Mouse (Mus musculus): ENCODE results near the gene Gm18596.
"Not testable (repeated sequence)": the region's sequence is repeated elsewhere in the genome, so short reads cannot be mapped to it uniquely, and the experiment has no call there.

Gm18596 gene

GRCm38 (mm10) chr10:77741924-77742688 lies at the start of gene Gm18596:
TSS of gene Gm18596 (minus strand) at chr10:77742638.
- not testable (repeated sequence) for DNase-seq (ENCODE audit: low spot score in 2 of 2)

- DNase-seq (ENCODE audit: low spot score in 2 of 2), result no peak
Measured at GRCm38 (mm10) chr10:77788621-77789020, 46.2 kb upstream of the Gm18596 start.

- DNase-seq (ENCODE audit: low spot score in 2 of 2), result not testable (repeated sequence)
Measured at GRCm38 (mm10) chr10:77787876-77788275, 45.4 kb upstream of the Gm18596 start, which contains the start of gene Gm7137. TSS of gene Gm7137 (minus strand) at chr10:77788200.

- DNase-seq (ENCODE audit: low spot score in 2 of 2), result not testable (repeated sequence)
Measured at GRCm38 (mm10) chr10:77783396-77783795, 41.0 kb upstream of the Gm18596 start.

- DNase-seq (ENCODE audit: low spot score in 2 of 2), result not testable (repeated sequence)
Measured at GRCm38 (mm10) chr10:77782442-77782841, 40.0 kb upstream of the Gm18596 start, which contains the start of gene Gm3250. TSS of gene Gm3250 (minus strand) at chr10:77782542.

GRCm38 (mm10) chr10:77776844-77777243 lies 34.4 kb upstream of the Gm18596 start, which contains the start of gene Gm7138:
TSS of gene Gm7138 (minus strand) at chr10:77776944.
- DNase-seq (ENCODE audit: low spot score in 2 of 2), result not testable (repeated sequence)

- not testable (repeated sequence) for DNase-seq (ENCODE audit: low spot score in 2 of 2)
Measured at GRCm38 (mm10) chr10:77772142-77772541, 29.7 kb upstream of the Gm18596 start.

- DNase-seq (ENCODE audit: low spot score in 2 of 2), result not testable (repeated sequence)
Measured at GRCm38 (mm10) chr10:77771225-77771624, 28.8 kb upstream of the Gm18596 start, which contains the start of gene Gm3238. TSS of gene Gm3238 (minus strand) at chr10:77771325.

- DNase-seq (ENCODE audit: low spot score in 2 of 2), result no peak
Measured at GRCm38 (mm10) chr10:77769727-77770126, 27.3 kb upstream of the Gm18596 start.

- DNase-seq (ENCODE audit: low spot score in 2 of 2), result not testable (repeated sequence)
Measured at GRCm38 (mm10) chr10:77759582-77759981, 17.1 kb upstream of the Gm18596 start, which contains the start of gene Gm3233. TSS of gene Gm3233 (minus strand) at chr10:77759682.

GRCm38 (mm10) chr10:77753448-77753847 lies 11.0 kb upstream of the Gm18596 start:
- no peak for DNase-seq (ENCODE audit: low spot score in 2 of 2)

GRCm38 (mm10) chr10:77752312-77752711 lies 9.9 kb upstream of the Gm18596 start:
- not testable (repeated sequence) for DNase-seq (ENCODE audit: low spot score in 2 of 2)

- not testable (repeated sequence) for DNase-seq (ENCODE audit: low spot score in 2 of 2)
Measured at GRCm38 (mm10) chr10:77751254-77751653, 8.8 kb upstream of the Gm18596 start, which contains the start of gene Gm9736. TSS of gene Gm9736 (minus strand) at chr10:77751354.

- not testable (repeated sequence) for DNase-seq (ENCODE audit: low spot score in 2 of 2)
Measured at GRCm38 (mm10) chr10:77750686-77751085, 8.2 kb upstream of the Gm18596 start.

- no peak for DNase-seq (ENCODE audit: low spot score in 2 of 2)
Measured at GRCm38 (mm10) chr10:77738929-77739328, 3.5 kb downstream of the Gm18596 start.

GRCm38 (mm10) chr10:77735928-77736327 lies 6.5 kb downstream of the Gm18596 start:
- no peak for DNase-seq (ENCODE audit: low spot score in 2 of 2)

- no peak for DNase-seq (ENCODE audit: low spot score in 2 of 2)
Measured at GRCm38 (mm10) chr10:77729241-77729640, 13.2 kb downstream of the Gm18596 start.

GRCm38 (mm10) chr10:77728280-77728679 lies 14.2 kb downstream of the Gm18596 start:
- DNase-seq (ENCODE audit: low spot score in 2 of 2), result no peak

- DNase-seq (ENCODE audit: low spot score in 2 of 2), result no peak
Measured at GRCm38 (mm10) chr10:77726186-77726585, 16.3 kb downstream of the Gm18596 start, which contains the start of gene Gm10100. TSS of gene Gm10100 (plus strand) at chr10:77726486.

- DNase-seq (ENCODE audit: low spot score in 2 of 2), result no peak
Measured at GRCm38 (mm10) chr10:77724855-77725254, 17.6 kb downstream of the Gm18596 start.

GRCm38 (mm10) chr10:77720299-77720698 lies 22.1 kb downstream of the Gm18596 start, which contains the start of gene Krtap12-1:
TSS of gene Krtap12-1 (plus strand) at chr10:77720599.
- not testable (repeated sequence) for DNase-seq (ENCODE audit: low spot score in 2 of 2)

- no peak for DNase-seq (ENCODE audit: low spot score in 2 of 2)
Measured at GRCm38 (mm10) chr10:77715507-77715906, 26.9 kb downstream of the Gm18596 start, which contains the start of gene Gm10142. TSS of gene Gm10142 (plus strand) at chr10:77715807.

GRCm38 (mm10) chr10:77713734-77714133 lies 28.7 kb downstream of the Gm18596 start:
- no peak for DNase-seq (ENCODE audit: low spot score in 2 of 2)

All from right cerebral cortex, postnatal 36 days (tissue).